Mouse (Mus musculus) erythroblast, adult 5-6 weeks (primary cell): ENCODE results near the gene Rab20. TPM values are rescaled to one million over a fixed set of nuclear protein-coding genes. Genes with fewer than 3 reads are reported as not detected.
"Not testable (repeated sequence)": the region's sequence is repeated elsewhere in the genome, so short reads cannot be mapped to it uniquely, and the experiment has no call there.

Experiments
- ATAC-seq: replicated peaks from 2 replicates; pipeline ENCODE4 v1.8.0; 2016; ENCODE audit warnings: moderate number of reproducible peaks, mild to moderate bottlenecking, moderate TSS enrichment, inconsistent platforms; ENCODE audit not compliant: poor library complexity, low FRiP score, severe bottlenecking
- total RNA-seq, 2 experiments: library from RNA; stranded (forward) in 1 of 2; stranded (reverse) in 1 of 2; fragments of 150-400 nt in 1 of 2; fragments of 200-764, 138-1000 nt in 1 of 2; gene quantifications; 2 replicates each; pipeline versions ENCODE4 v1.2.3 to v1.2.4; 2015 to 2017; ENCODE audit warnings: low replicate concordance in 2 of 2

Gene Rab20
- total RNA-seq (2015; ENCODE audit: low replicate concordance) (0.63 and 4.8 TPM in 2 replicates), total RNA-seq (2017; ENCODE audit: low replicate concordance) (1.5 and 4.4 TPM in 2 replicates)

DNA sequence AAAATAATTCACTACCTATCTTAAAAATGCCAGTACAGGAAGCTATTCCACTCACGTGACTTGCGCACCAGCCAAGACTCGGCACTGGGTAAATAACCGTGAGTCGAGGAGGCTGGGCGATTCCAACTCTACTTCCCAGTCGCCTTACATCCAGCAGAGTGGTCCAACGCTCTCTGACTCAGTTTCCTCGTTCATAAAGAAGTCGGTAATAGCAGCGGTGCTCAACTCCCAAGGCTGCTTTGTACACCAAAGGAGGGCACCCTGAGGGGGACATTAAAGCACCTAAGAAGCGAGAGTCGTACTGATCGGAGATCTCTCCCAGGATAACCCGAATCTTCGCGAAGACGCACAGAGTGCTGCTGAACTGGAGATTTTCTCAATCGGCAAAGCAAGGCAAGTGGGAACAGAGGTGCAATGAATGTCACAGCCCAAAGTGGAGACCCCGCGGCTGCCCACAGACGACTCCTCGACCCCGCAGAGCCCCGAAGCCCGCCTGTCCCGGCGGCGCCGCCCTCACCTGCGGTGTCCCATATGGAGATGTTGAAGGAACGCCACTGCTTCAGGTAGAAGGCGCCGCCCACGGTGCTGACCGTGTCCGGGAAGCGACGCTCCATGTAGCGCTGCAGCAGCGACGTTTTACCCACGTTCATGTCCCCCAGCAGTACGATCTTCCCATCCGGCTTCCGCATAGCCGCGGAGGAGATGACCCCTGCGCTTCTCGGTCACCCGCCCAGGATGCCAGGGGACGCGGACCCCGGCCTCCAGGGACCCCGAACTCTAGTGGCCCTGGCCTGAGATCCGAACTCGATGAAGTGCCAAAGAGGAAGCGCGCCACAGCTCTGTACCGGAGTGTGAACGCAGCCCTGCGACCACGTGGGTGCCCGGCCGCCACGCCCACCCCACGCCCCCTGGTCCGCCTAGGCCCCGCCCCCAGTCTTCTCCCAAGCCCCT lies at the start of gene Rab20:
TSS of gene Rab20 (minus strand) at position 900 of the 951 bp plus-strand sequence.
- no peak for ATAC-seq

DNA sequence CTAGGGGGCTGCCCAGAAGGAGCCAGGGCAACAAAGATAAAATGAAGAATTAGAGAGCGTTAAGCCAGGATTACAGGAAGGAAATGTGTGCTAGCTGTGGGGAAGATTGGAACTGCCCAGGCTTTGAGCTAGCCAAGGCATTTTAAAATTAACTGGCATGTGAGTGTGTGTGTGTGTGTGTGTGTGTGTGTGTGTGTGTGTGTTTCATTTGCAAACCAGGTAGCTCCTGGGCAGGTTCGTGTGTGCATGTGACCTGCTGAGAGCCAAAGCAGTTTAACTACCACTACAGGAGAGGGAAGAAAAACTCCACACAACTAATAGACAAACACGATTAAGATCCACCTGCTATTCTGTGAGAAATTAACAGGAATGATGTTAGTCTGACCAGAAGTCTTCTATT lies 44.8 kb upstream of the Rab20 start:
- ATAC-seq: no peak

DNA sequence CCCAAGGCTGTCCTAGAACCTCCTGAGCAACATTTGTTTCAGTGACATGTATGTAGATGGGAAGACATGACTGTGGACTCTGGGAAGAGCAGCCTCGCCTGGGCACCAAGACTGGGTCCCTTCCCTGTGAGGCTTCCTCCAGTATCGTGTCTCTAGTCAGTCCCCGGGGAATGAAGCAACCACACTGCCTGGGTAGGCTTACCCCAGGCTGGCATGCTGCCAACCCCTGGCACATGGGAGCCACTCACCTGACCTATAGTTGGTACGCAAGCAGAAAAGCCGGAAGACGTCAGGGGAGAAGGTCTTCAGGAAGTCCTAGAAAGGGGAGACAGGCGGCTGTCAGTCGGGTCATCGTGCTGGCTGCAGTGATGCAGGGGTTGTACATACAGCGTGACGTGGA lies 40.2 kb upstream of the Rab20 start:
- no peak for ATAC-seq

DNA sequence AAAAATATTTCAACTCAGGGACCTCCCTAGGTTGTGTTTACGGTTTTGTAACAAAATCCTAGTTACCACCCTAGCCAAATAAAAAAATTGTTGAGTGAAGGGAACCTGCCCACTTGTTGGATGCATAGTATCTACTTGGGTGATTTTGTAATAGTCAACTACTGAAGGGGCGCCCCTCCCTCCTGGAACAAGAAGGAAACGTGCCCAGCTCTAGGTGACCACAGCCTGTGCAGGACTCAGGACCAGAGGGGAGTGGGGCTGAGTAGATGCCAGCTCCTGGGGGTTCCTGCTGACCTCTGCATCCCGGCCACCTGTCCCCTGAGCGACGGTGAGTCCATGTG lies 39.5 kb upstream of the Rab20 start:
- ATAC-seq: no peak

DNA sequence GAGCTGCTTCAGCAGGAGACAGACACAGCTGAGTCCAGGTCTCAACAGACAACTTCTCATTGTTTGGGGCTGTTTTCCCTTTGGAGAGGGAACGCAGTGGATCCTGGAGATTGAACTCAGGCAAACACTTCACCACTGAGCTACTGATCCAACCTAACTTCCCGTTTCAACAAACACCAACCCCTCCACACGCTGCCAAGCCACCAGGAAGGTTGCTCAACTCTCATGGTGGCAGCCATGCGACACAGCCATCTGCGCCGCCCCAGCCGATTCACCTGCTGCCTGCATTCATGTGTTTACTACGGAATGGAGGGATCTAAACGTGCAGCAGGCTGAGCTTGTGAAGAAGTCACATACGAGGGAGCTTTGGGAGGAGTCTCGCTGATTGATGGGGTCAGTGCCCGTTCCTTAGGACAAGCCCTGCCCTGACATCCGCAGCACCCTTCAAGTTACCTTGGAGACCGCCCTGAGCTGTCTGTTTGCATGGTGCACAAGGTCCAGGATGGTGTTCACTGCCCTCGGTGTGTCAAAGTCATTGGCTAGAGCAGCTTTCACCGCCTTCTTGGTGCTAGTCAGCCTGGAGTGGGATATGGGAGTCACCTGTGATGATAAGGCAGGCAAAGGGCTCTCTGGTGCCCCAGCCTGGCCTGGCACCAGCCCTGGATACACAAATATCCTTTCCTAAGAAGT lies 39.0 kb upstream of the Rab20 start:
- ATAC-seq: no peak

DNA sequence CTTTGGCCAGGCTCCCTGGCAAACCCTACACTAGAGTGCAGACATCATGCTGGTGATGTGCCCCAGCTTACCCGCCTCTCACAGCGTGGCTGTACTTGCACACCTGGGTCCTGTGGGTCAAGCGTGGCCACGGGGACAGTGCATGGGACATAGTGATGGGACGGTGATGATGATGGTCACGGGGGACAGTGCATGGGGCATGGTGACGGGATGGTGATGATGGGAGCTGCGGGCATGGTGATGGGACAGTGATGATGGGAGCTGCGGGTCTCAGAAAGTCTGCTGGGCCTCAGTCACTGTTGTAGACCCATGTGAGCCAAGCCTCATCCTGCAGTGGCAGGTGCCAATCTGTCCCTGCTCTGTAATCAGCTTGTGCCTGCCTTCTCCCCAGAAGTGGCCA lies 37.8 kb upstream of the Rab20 start:
- no peak for ATAC-seq

DNA sequence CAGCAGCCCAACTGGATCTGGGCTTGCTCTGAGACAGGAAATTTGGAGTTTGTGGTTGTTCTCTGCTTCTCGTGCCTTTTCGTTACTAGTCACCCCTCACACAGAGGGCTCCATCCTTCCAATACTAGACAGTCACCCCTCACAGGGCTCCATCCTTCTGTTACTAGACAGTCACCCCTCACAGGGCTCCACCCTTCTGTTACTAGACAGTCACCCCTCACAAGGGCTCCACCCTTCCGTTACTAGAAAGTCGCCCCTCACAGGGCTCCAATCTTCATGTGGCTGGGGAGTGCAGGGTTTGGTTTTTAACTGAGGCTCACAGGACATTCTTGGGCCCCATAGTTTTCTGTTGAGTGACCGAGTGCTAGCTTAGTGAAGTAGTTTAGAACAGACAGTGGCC lies 34.7 kb upstream of the Rab20 start:
- ATAC-seq: no peak

DNA sequence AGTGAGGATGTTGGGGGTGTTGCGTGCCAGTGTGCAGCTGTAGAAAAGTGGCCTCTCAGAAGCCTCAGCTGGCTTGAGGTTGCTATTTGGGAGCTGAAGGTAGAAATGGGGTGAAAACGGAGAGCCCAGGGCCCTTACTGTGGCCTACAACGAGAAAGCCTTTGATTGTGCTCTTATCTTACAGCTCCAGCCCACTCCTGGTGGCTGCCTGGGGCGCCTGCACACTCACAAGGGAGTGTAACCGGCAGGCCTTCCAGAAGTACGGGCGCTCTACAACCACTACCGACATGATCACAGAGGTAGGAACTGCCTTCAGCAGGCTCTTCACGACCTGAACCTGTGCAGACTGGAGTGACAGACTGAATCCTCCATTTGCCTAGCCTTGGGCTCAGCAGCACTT lies 34.2 kb upstream of the Rab20 start:
- no peak for ATAC-seq

DNA sequence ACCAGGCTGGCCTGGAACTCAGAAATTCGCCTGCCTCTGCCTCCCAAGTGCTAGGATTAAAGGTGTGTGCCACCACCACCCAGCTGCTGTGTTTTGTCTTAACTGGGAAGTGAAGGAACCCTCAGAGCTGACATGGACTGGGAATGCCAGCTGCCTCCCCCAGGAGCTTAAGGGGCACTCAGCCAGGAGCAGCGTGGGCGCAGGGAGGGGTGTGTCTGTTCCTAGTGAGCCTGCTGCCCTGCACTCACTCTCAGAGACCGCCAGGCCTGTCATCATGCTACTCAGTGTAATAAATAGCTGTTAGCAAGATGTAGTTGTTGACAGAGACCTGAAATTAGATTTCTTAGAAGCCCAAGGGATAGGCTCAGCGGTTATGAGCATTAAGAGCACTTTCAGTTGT lies 32.5 kb upstream of the Rab20 start:
- ATAC-seq: no peak

DNA sequence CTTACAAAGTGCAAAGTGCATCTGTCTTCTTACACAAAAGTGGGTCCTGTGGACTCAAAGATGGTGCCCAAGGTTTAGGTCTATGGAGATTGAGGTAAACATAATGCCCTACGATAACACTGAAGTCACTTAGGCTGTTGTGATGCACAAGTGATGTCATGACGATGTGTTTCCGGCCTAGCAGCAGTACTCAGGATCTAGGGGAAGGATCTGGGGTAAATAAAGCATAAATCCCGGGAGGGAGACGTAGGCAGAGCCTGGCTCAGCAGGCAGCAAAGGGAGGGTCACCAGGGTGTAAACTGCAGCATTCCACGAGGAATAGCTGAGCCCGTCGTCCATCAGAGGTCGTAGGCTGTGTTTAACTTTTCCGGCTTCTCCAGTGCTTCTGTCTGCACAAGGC lies 30.4 kb upstream of the Rab20 start:
- ATAC-seq: no peak

DNA sequence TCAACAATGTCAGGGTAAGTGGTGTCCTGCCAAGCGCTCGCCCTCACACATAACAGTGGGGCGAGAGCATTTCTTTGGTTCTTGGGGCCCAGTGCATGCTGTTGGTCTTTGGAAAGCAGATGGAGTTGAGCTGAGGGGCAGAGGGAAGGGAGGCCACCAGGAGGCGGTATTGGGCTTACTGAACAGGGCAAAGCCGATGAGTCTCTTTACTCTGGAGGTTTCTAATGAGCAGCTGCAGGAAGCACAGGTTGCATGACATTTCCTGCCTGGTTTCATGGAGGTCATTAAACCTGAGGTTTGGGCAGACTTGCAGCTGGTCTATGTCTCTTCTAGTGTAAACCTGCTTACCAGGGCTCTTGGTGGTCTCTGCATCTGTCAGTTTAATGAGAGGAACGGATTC lies 28.3 kb upstream of the Rab20 start:
- peak; percentile 44; the same call in 1 of the 2 replicates for ATAC-seq

DNA sequence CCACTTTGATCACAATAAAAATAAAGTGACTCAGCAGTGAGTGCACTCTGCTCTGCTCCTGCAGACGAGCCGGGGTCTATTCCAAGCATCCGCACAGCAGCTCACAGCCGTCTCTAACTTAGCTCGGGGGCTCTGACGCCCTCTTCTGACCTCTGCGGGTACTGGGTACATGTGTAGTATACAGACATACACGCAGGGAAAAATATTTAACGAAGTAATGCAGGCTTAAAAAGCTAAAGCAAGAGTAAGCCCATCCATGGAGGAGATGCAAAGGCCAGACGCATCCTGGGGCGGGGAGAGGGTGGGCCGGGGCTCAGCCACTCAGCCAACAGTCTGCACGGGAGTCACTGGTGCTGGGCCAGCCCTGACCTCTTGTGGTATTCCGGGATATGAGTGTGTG lies 27.6 kb upstream of the Rab20 start:
- no peak for ATAC-seq

DNA sequence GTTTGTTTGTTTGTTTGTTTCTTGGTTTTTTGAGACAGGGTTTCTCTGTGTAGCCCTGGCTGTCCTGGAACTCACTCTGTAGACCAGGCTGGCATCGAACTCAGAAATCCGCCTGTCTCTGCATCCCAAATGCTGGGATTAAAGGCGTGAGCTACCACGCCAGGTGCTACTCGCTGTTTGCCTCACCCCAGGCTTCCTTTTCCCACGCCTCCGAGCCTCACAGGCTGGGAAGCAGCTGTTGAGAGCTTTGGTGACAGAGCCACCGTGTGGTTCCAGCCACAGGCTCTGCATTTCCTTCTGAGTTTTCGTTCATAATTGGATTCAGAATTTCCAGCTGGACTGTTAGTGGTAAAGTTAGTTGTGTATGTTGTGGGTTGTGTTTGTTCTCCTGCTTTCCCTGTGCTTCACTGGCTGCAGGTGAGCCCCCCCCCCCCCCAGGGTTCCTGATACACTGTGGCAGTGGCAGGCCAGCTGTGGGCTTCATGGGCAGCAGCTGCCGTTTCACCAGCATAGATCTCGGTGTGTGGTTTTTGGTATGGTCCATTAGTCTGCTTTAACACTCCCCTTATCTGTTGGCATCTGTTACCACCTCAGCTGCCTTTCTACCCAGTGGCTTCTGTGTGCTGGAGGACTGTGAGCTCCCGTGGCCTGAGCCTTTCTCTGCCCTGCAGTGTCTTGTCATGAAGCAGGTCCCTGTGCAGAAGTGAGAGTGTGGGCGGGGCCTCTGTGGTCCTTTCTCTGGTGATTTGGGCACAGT lies 25.1 kb upstream of the Rab20 start:
- ATAC-seq: no peak

DNA sequence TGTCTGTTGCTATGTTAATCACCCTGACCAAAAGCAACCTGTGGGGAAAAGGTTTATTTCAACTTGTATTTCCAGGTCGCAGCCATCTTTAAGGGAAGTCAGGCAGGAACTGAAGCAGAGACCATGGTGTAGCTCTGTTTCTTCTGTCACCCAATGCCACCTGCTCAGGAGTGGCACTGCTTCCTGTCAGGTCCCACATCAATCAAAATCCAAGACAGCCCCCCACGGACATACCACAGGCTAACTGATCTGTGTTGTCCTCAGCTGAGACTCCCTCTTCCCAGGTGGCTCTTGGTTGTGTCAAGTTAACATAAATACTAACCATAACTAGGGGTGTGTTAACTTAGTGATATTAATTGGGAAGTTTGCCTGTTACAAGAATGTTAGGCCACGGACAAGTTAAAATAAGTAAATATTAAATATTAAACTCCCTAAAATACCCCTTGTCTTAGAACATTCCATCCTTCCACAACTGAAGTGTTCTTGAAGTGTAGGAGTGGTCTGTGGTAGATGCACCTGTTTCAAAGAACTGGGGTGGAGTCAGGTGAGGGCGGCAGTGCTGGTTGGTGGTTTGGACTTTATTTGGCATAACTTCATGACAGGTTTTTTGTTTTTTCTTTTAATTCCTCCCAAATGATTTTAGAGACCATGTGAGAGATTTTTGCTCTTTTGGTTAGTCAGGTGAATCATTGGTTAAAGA lies 20.4 kb upstream of the Rab20 start:
- no peak for ATAC-seq

DNA sequence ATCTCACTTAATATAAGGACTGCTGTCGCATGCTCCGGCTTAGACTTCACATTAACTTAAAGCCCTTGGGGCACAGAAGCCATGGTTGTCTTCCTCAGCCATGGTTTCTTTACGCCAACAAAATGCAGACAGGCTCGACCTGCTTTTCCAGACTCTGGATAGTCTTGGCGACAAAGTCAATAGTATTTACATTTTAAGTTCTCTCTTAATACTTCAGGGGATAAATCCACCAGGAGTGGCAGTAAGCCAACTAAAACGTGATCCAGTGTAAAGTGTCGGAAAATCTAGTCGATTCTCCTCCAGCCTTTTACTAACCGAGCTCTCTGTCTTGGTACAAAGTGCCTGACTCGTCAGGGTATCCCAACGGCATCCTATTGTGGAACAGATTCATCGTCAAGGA lies 19.8 kb upstream of the Rab20 start:
- ATAC-seq: no peak

DNA sequence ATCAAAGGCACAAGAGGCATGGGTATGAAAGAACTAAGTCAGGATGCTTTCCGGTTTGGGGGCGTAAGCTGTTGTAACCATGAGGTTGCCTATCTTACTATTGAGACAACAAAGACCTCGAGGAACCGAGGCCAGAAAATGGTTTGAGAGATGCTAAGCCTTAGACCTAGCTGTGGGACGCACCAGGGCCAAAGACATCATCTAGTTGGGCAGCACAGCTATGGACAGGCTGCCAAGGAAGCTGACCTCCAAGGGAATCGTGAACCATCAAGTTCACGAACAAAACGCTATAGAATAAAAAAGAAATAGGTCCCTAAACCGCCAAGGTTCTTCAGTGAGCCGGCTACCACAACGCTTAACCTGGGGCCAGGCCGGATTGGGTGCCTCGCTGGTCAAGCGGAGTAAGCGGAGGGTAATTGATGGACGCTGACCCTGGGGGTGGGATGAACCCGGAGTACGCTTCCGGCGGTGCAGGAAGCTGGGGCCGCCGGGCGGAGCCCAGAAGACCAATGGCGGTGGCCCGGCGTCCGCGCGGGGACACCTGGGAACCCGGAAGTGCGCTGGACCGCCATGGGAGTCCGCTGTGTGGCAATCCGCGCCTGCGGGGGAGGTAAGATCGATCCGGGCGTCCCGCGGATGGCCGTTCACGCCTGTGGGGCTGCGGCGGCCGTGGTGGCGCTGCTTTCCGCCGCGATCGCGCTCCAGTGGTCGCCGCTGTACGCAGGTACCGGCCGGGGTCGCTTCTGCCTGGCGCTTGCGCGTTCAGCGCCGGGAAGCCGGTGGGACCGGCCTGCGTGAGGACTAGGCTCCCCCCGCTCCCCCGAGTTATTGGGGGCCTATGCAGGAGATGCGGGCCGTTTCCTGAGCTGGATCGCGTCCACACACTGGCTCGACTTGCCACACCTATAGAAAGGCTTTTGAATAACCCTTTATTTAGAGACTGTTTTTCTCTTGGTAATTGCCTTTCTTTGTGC lies 18.8 kb upstream of the Rab20 start, which contains the start of gene Naxd:
TSS of gene Naxd (plus strand) at position 490 of the 974 bp plus-strand sequence.
- ATAC-seq: peak; percentile 100

DNA sequence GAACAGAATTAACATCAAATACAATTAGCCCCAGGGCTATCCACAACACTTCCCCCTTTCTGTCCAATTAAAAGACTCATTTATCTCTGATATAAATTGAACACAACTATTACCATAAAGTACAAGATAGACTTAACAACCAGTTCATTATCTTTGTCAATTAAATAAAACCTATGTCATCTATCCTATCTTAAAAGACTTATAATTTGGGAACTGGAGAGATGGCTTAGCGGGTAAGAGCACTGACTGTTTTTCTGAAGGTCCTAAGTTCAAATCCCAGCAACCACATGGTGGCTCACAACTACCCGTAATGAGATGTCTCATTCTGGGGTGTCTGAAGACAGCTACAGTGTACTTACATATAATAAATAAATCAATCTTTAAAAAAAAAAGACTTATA lies 13.8 kb upstream of the Rab20 start:
- not testable (repeated sequence) for ATAC-seq

DNA sequence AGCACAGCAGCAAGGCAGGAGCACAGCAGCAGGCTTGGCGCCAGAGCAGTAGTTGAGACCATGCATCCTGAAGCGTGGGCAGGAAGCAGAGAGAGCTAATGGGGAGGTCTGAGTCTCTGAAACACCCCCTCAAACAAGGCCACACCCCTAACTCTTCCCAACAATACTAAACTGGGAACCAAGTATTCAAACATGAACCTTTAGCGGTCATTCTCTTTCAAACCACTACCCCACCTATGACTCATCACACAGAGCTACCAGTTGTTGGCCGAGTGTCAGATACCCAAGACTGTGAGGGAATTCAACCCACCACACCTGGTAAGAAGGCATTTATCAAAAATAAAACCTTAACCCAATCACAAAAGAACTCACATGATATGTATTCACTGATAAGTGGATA lies 8.7 kb upstream of the Rab20 start:
- no peak for ATAC-seq

DNA sequence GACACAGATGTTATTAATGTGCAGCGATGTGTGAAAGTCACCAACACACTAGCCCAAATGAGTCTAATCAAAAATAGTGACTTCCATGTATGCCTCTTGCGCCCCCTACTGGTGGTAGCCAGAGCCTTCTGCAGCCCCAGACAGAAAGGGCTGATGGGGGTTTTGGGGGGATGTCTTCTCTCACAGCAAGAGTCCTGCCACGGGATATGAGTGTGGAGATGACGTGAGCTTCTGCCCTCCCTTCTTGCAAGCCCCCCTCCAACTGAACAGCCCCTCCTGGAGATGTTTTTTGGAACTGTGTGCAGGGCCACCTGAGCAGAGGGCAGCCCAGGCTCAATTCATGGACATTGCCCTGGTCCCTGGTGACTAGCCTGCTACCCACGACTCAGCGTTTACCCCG lies 7.6 kb upstream of the Rab20 start:
- ATAC-seq: peak; percentile 61
